Mouse (Mus musculus) kidney, adult 8-10 months (tissue): ENCODE results near the gene Chp2.
A peak's percentile ranks its signal among the peaks of the same experiment; 100 is the strongest.
"Not testable (repeated sequence)": the region's sequence is repeated elsewhere in the genome, so short reads cannot be mapped to it uniquely, and the experiment has no call there.

Experiments
- DNase-seq, 2 experiments: peaks; one replicate each; pipeline ENCODE4 v3.0.0; 2022

The Chp2 gene

DNA sequence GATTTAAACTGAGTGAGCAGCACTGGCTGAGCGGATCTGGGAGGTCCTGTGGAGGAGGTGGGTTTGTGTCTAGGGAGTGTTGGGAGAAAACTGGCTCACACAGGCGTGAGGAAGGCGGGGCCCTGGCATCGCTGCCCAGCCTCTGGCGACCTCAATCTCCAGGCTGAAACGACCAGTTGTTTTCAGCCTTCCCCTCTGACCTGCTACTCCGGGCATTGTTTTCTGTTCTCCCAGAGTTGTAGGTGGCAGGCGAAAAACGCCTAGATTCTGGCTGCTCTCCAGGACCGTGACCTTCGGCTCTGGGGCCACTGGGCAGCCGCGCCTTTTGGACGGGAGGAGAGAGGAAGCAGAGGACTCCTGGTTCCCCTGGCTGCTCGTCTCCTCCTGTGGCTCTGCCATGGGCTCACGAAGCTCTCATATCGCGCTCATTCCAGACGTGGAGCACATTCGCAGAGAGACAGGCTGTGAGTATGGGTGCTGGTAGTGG is at the start of gene Chp2:
Gene Chp2 (plus strand): TSS at position 182 of the 487 bp plus-strand sequence.
- DNase-seq = peak; percentile 11 to 32

DNA sequence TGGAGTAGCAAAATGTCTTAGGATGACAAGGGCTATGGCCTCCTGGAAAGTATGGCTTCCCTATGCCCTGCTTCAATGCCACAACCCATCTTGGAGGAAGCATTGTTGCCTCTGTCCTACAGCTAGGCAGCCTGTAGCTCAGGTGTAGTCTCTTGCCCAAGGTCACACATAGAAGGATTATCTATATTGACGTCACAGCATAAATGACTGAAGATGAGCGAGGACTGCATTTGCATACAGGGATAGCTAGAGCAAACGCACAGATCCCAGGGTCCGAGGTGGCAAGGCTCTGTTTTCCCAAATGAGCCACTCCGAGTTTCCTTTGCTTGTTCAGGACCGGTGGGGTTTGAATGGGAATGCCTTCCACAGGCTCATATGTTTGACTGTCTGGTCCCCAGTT is 48.6 kb upstream of the Chp2 start:
- DNase-seq = no peak

DNA sequence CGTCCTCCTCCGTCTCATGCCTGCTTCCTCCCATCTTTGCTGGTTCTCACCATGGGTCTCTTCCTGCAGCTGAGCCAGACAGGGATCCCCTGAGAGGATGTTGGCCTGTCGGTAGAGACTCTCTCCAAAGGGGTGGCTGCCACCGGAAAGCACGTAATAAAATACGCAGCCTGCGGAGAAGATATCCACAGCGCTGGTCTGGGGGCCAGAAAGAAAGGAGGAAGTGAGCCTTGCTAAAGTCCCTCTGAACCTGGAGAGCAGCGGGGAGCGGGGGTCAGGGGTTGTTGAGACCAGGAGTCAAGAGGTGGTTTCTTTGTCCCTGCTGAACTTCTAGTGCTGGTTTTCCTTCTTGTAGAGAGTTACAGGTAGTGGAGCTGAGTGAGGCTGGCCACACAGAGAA is 47.7 kb upstream of the Chp2 start:
- DNase-seq = no peak

DNA sequence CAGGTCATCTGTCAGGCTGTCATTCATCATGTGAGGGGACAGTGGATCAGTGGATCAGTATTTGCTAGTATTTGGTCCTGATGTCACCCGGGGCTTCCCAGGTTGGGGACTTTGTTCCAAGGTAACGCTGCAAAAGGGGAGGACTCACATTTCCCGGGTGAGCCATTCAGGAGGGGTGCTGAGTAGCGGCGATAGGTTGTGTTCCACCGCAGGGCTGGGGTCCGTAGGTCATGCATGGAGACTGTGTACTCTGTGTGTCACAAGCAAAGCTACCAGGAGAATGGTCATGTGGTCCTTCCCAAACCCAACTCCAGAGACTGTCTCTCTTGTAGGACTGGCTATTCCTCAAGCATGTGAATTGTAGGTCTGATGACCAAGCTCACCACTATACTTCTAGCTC is 38.6 kb upstream of the Chp2 start:
- DNase-seq = no peak

DNA sequence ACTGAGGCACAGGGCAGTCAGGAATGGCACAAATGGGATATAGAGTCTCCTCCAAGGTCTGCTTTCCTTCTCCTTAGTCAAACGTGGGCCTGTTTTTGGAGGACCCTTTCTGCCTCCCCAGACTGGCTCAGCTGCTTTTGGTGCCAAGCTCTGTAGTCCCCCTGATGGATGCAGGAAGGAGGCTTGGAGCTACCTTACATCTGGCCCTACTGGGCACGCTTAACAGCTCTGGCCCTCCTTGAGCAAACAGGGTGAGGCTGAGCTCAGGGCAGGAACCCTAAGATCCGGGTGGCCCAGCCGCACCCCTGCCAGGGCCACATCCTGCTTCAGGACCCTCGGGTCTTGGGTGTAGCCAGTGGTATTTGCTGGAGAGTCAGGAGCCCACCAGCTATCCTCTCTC is 34.7 kb upstream of the Chp2 start:
- DNase-seq = no peak

DNA sequence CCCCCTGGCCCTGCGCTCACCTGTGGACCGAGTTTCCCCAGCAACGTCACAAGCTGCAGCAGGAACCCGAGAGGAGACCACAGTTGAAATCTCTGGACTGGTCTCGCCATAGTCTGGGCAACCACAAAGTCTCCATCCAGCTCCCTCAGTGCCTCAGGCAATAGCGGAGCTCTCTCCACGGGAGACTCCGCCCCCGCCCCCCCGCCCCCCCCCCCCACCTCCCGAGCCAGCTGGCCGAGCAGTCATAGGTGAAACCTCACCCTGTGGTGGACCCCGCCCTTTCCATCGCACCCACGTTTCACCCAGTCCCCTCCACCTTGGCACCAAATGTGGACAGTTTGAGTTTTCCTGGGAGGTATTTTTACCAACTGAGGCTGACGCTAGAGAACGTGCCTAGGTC is 33.3 kb upstream of the Chp2 start, which contains the start of gene Ern2:
Gene Ern2 (minus strand): TSS at position 165 of the 400 bp plus-strand sequence.
- DNase-seq = no peak

DNA sequence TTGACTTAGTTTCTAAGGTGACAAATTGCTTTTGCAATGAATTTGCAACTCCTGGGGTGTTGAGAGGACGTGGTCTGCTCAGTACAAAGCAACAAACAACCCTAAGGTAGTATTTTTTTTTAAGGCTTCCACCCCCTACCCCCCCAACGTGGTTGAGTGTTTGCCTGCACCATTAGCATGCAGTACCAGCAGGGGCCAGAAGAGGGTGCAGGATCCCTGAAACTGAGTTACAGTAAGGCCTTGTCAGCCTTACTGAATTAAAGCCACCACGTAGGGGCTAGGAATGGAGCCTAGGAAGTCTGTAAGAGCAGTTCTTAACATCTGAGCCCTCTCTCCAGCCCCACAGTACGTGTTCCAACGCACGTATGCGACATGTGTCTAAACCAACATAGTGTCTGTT is 29.8 kb upstream of the Chp2 start:
- DNase-seq = peak in 1 of 2 experiments; percentile 42

DNA sequence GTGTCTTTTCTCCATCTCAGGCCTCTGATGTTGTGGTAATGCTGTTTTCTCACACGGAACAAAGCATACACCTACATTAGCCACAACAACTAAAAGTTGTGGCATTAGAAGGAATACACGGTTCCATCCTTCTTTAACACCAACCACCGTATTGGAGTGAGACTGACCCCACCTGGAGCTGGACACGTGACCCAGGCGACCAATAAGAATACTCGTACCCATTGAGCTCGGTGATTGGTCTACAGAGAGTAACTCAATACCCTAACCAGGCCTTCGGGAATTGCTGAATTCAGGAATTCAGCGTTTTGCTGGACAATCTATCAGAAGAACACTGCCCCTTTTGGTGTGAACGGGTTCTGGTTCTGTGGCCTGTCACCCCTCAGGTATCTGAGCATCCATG is 28.2 kb upstream of the Chp2 start:
- no peak for DNase-seq

DNA sequence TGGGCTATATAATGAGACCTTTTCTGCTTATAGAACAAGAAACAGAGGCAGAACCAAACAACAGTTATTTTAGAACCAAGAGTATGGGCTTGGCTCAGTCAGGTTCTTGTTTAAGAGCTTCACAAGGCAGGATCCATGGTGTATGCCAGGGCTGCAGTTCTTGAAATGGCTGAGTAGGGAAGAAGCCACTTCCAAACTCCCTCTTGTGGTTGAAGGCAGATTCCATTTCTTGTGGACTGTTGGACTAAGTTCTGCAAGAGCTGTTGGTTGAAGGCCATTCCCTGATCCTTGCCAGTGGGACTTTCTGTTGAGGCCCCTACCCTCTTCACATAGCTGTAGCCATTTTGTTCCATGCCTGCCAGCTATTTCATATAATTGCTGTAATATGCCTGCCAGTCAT is 25.4 kb upstream of the Chp2 start:
- peak in 1 of 2 experiments; percentile 8 for DNase-seq

DNA sequence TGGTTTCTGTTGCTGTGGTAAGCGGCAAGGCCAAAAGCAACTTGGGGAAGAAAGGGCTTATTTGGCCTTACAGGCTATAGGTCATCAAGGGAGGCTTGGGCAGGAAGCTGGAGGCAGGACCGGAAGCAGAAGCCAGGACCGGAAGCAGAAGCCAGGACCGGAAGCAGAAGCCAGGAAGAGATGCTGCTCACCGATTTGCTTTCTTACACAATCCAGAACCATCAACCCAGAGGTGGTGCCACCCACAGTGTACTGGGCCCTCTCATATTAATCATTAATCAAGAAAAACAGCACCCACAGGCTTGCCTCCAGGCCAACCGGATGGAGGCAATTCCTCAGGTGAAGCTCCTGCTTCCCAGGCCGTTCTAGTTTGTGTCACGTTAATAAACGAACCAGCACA is 22.5 kb upstream of the Chp2 start:
- DNase-seq = peak; percentile 35 to 54

DNA sequence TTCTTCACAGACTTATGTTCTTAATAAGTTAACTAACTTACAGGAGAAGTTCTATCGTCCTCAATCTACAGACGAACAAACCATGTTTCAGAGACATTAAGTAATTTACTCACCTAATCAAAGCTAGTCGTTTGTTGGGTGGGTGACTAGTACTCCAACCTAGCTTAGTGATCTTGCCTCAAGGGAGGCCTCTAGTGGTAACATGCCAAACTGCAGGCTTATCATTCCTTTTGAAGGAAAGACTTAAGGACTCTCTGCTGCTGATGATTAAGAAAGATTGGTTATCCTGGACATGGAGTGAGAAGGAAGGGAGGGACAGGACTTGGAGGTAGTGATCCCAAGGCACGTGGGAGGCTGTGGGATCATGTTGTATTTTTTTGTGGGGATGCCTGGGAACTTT is 22.0 kb upstream of the Chp2 start:
- DNase-seq = peak; percentile 42 to 76

DNA sequence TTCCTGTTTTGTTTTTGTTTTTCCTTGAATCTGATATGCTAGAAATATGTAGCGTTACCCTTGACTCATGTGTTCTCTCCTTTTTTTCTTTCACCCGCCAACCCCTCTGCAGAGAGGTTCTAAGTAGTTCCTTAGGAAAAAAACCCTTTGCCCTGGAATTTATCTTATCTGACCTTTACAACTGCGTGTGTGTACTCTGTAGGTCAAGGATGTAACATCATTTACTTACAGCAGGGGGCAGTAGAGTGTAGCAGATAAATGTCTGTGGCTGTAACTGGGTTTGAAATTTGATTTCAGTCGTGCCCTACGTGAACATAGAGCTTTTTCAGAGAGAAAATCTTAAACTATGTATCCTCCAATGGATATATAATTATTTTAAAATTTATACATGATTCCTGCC is 20.0 kb upstream of the Chp2 start:
- DNase-seq = peak in 1 of 2 experiments; percentile 9

DNA sequence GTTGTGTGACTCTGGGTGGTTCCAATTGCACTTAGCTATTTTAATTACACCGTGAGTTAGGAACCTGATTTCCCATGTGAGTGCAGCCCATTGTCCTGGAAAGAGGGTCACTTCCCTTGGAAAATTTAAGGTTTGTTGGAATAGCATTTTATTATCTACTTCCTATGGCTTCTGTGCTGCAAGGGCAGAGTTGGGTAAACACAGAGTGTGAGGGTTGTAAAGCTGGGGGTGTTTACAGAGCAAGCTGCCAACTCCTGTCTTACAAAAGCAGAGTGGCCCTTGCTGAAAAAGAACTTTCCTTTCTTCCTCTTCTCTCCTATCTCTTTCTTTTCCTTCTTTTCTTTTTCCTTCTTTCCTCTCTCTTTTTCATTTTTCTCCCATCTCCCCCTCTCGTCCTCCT is 15.4 kb upstream of the Chp2 start:
- no peak for DNase-seq

DNA sequence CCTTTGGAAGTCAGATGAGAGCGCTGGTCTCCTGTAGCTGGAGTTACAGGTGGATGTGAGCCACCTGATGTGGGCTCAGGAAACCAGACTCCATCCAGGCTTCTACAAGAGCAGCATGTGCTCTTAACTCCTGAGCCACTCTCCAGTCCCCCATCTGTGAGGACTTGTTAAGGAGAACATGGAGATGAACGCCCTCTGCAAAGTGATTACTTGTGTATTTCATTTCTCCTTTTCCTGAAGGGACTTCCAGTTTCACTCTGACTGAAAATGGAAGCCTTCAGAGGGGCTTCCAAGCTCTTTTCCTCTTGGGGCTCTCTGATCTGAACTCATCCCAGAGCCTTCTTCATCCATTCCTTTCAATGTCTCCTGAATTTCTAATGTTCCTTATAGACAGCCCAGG is 13.2 kb upstream of the Chp2 start:
- no peak for DNase-seq

DNA sequence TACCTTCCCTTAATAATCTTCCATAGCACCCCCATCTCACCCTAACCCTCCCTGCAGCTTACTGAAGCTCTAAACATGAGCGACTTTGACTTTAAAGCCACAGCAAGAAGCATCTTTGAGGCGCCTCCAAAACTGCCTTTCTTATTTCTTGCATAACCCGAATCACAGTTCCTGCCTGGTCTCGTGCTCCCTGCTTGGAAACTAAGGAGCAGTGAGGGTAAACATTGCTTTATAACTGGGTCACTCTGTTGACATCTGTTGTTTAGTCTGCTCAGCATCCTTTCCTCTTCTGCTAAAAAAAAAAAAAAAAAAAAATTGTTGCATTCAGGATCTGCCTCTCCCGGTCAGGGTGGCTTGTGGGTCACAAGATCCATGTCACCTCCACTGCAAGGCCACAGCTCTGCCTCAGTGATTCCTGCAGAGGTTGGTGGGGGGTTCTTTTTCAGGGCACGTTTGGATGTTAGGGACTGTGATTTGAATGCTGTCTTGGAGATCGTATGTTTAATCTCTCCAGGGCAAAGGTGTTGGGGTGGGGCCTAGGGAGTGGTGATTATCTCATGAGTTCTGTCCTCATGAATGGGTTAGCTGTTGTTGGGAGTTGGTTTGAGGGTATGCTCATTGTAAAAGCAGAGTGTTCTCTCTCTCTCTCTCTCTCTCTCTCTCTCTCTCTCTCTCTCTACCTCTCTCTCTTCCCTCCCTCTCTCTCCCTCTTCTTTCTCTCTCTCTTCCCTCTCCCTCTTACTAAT is 10.8 kb upstream of the Chp2 start:
- DNase-seq = no peak

DNA sequence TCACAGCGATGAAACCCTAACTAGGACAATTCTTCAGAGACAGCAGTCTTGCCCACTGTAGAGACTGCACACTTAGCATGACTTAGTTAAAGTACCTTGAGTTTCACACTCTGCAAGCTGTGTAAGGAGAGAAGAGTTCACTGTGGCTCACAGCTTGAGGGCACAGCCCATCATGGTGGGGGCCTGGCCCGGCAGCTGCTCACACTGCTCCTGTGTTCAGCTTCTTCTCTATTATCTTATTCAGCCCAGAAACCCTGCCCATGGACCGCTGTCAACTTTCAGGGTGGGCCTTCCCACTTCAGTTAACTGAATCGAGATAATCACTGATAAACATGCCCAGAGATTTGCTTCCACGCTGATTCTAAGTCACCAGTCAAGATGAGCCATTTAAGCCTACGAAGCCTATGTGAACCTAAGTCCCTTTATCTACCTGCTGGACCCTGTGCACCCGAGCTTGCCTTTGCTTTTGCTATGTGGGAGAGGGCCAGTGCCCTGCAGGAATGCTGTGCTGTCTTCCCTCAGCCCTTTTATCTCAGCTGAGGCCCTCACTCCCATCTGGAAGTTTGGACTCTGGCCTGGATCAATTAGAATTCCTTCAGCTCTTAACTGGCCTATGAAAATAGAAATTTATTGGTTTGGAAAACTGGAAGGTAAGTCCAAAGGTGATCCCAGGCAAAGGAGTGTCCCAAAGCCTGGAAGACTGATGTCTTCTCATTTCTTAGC is 6.9 kb downstream of the Chp2 start:
- no peak for DNase-seq

DNA sequence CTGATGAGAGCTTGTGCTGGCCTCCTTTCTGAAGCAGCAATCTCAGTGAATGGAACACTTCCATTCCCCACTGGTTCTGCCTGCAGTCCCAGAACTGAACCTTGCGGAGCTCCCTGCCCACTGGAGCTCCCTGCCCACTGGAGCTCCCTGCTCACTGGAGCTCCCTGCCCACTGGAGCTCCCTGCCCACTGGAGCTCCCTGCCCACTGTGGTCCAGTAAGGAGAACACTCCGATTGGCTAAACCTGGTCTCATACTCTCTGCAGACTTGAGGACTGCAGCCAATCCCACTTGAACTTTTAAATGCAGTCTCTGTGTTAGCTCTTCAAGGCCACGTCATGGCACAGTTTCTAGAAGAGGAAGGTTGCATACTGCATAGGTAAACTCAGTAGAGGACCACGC is 7.4 kb downstream of the Chp2 start:
- no peak for DNase-seq

DNA sequence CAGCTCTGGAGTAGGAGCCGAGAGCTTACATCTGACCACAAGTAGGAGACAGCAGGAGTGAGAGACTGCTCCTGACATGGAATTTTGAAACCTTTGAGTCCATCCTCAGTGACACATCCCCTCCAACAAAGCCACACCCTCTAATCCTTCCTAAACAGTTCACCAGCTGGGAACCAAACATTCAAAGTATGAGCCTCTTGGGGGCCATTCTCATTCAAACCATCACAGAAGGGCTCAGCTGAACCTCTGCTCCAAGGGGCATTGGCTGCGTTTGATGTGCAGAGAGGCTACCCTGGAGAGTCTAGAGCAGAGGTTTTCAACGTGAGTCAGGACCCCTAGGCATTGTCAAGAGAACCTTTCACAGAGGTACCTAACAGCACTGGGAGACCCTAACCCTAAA is 10.0 kb downstream of the Chp2 start:
- DNase-seq = no peak

DNA sequence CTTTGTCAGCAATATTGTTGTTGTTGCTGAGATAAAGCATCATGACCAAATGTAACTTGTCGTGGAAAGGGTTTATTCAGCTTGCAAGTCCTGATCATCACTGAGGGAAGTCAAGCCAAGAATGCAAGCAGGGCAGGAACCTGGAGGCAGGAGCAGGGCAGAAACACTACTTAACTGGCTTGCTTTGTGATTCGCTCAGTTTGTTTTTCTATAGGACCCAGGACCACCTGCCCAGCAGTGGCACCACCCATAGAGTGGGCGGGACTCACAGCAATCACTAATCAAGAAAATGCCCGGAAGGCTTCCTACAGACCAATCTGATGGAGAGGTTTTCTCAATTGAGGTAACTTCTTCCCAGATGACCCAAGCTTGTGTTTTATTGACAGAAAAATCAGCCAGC is 10.6 kb downstream of the Chp2 start:
- no peak for DNase-seq

DNA sequence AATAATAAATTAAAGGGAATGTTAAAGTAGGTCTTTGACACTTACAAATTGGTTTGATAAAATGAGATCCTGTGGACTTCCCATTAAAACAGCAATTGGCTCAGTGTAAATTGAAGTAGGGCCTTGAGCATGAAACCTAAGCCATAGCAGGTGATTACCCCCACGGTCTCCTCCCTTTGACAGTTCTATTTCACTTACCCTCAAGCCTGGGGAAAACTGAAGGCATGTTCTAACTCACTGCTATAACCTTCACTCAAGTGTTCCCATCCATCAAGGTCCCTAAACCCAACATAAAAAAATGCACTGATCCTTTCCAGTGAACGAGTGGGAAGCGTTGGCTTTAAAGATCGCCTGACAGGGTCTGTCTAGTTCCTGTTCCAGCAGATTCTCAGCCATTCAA is 11.6 kb downstream of the Chp2 start:
- DNase-seq = no peak

DNA sequence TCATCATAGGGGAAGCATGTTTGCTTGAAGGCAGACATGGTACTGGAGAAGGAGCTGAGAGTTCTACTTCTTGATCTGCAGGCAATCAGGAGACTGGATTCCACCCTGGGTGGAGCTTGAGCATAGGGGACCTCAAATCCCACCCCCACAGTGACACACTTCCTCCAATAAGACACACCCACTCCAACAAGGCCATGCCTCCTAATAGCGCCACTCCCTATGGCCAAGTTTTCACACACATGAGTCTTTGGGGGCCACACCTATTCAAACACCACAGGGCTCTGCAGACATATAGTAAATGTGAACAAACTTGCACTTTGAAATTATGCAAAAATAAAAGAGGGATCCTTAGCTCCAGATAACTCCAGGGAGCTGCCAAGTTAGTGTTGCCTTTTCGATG is 19.6 kb downstream of the Chp2 start:
- DNase-seq = no peak

DNA sequence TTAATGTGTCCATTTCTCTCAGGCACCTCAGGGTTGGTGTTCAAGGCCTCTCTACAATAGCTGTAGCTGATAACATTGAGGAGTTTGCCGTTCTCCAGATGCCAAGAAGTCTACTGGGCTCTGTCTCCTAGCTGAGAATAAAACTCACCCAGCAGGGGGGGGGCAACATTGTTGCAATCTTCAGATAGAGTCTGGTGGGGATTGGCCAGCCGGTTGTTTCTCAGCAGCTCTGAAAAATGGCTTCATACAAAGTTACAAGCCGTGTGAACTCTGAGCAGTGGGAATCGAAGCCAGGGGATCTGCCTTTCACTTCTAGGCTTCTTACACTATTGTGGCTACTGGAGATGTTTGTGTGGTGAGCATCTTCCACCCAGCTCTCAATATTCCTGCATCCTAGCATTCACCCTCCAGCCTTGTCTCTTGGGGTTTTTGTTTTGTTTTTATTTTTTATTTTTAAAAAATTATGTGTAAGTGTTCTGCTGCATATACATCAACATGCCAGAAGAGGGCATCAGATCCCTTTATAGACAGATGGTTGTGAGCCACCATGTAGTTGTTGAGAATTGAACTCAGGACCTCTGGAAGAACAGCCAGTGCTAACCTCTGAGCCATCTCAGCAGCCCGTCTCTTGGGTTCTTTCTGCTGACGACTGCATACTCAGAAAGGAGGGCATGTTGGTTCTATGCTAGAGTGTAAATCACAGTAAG is 21.3 kb downstream of the Chp2 start:
- DNase-seq = no peak

DNA sequence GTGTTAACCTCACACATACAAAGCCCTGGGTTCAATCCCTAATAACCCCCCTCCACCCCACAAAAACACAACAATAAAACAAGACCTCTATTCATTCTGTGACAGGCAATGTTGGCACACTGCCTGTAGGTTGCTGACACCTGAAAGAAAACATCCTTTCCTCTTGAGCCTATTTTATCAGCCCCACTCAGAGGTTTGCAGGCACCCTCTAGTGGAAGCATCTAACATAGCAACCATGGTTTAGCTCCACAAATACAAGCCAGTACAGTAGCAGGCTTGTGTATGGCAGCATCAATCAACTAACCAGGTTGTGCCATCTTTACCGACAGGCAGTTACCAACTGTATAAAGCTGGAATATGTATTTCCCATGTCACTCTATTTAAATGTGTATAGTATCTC is 23.0 kb downstream of the Chp2 start:
- DNase-seq = peak; percentile 9 to 23

DNA sequence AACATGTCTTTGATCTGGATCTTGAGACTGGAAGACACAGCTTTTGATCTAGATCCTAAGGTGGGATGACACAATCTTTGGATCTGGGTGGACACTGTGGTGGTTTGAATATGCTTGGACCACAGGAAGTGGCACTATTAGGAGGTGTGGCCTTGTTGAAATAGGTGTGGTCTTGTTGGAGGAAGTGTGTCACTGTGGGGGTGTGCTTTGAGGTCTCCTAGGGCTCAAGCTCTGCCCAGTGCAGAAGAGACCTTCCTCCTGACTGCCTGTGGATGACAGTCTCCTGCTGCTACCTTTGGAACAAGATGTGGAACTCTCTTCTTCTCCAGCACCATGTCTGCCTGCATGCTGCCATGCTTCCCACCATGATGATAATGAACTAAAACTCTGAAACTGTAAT is 23.4 kb downstream of the Chp2 start:
- not testable (repeated sequence) for DNase-seq
